Mouse (Mus musculus) thymus, adult 2 months (tissue): ENCODE measurements around the gene Lin54. TPM values are rescaled to one million over a fixed set of nuclear protein-coding genes. Genes with fewer than 3 reads are reported as not detected.

ENCODE experiments used
- DNase-seq: peaks from one replicate; pipeline ENCODE4 v3.0.0; 2021
- H3K27ac ChIP-seq: fragments of 200-500 bp; 2 replicates; pipeline ENCODE4 v1.5.1; 2012; ENCODE audit warnings: low read length, control low read depth; ENCODE audit not compliant: control insufficient read depth, insufficient read depth
- H3K27me3 ChIP-seq: fragments of 200-500 bp; 2 replicates; pipeline ENCODE4 v1.6.1; 2012; ENCODE audit warnings: mild to moderate bottlenecking, low read length, moderate library complexity, mixed read lengths; ENCODE audit not compliant: control insufficient read depth, insufficient read depth
- H3K36me3 ChIP-seq: fragments of 200-500 bp; 2 replicates; pipeline ENCODE4 v1.6.1; 2012; ENCODE audit warnings: mild to moderate bottlenecking, low read length, moderate library complexity; ENCODE audit not compliant: control insufficient read depth, insufficient read depth
- H3K4me1 ChIP-seq: fragments of 200-500 bp; replicated peaks from 2 replicates; pipeline ENCODE4 v1.6.1; 2012; ENCODE audit warnings: low read length; ENCODE audit not compliant: control insufficient read depth, insufficient read depth
- H3K4me3 ChIP-seq: fragments of 200-500 bp; 2 replicates; pipeline ENCODE4 v1.5.1; 2012; ENCODE audit warnings: mild to moderate bottlenecking, low read length, control low read depth, moderate library complexity; ENCODE audit not compliant: control insufficient read depth, insufficient read depth
- CTCF ChIP-seq: fragments of 200-500 bp; IDR thresholded peaks from 2 replicates; pipeline ENCODE4 v1.5.1; 2012; ENCODE audit warnings: mild to moderate bottlenecking, control low read depth, low read length, moderate library complexity, borderline replicate concordance; ENCODE audit not compliant: control insufficient read depth, poor library complexity, insufficient read depth; ENCODE audit errors: extremely low read depth
- POLR2A ChIP-seq: fragments of 200-500 bp; IDR thresholded peaks from 2 replicates; pipeline ENCODE4 v1.6.1; 2012; ENCODE audit warnings: mild to moderate bottlenecking, low read length, control low read depth, moderate library complexity; ENCODE audit not compliant: control insufficient read depth, poor library complexity, insufficient read depth; ENCODE audit errors: extremely low read depth
- WGBS: fragments of 180-500 bp; shearing (Covaris S2); methylation state at CpG from one replicate; pipeline ENCODE4 v1.1.7; 2018; 5-methylcytosine and 5-hydroxymethylcytosine counted together
- polyA plus RNA-seq: library from polyadenylated mRNA; depleted of rRNA; stranded (reverse); fragments of >200 nt; gene quantifications from 2 replicates; pipeline ENCODE4 v1.2.3, GENCODE M21; 2012

The Lin54 gene
- polyA plus RNA-seq, 1 experiment, result 12.7 TPM

DNA sequence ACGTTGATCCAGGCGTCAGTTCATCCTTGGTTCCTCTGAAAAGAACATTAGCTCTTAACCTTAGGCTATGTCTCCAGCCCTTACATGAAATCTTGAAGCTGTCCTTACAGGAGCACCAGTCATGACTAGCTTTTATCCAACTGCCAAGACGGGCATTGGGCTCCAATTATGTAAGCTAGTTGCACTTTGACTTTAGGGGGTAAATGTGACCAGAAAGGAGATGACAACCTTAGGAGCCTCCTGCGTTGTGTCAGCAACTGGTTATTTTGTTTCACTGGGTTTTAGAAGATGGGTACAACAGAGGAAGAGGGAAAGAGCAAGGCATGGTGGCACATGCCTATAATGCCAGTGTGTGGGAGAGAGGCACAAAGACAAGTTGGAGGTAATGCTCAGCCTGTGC is 81.6 kb downstream of the Lin54 start:
- peaks cover 15% of the 10 kb centered on the region for H3K36me3 ChIP-seq
- H3K4me3 ChIP-seq, result no peak overlapping the region
- H3K4me1 ChIP-seq, result peaks cover 5% of the 10 kb centered on the region; the same call in 1 of the 2 replicates
- WGBS, result 92% methylated on average over 4 of the region's 4 CpGs
- no peak for DNase-seq
- no peak for TF ChIP-seq CTCF
- TF ChIP-seq POLR2A, result no peak
- no peak overlapping the region for H3K27ac ChIP-seq
- no peaks in the 10 kb centered on the region for H3K27me3 ChIP-seq

DNA sequence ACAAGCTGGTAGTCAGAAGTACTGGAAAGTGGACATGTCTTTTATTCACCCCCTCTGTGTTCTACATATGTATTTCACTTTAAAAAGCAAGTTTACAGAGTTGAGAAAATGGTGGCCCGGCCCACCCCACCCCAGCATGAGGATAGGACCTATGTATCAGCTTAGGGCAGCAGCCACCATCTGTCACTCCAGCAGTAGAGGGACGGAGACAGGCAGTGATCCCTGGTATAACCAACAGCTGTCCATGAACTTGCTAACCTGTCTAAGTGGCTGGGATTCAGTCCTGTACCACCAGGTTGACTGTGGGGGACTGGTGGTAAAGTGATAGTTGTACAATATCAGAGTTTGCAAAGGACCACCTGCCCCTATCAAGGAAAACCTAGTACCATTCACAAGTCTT is 82.4 kb downstream of the Lin54 start:
- no peak for TF ChIP-seq CTCF
- TF ChIP-seq POLR2A, result no peak
- WGBS, result 97% methylated on average over 2 of the region's 2 CpGs
- peaks cover 15% of the 10 kb centered on the region for H3K36me3 ChIP-seq
- H3K4me1 ChIP-seq, result peaks cover 5% of the 10 kb centered on the region; the same call in 1 of the 2 replicates
- no peak for DNase-seq
- no peak overlapping the region for H3K27ac ChIP-seq
- H3K4me3 ChIP-seq, result no peak overlapping the region
- H3K27me3 ChIP-seq, result no peaks in the 10 kb centered on the region

DNA sequence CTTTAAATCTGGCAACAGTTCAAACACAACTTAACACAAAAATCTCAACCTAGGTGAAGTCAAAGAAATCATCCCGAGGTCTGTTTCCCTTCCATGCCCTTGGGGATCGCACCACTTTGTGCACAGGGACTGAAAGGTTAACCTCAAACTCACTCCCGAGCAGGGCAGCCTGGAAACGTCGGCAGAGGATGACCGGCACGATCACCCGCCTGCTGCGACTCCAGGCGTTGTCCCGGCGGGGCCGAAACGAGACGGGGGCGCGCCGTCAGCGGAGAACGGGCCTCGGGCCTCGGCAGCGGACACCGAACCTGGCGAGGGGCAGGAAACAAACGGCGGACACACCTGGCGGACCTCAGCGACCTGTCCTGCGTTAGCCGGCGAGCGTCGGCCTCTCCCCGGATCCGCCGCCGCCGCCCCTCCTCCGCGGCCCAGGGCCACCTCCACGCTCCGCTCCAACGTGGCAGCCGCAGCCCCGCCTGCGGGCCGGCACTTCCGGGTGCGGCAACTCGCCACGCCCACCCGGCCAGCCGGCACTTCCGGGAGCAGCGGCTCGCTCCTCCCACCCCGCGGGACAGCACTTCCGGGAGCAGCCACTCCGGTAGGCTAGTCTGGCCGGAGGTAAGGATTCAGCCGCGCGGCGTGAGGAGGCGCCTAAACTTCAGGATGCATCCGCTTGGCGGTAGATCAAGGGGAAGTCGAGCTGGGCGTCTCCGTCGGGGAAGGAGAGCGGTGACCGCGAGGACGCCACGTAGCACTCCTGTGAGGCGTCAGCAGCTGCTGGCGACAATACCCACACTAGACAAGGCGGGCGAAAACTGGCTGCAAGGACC is 84.5 kb downstream of the Lin54 start, which contains the start of gene Sec31a:
Gene Sec31a (minus strand): TSS at position 474 of the 830 bp plus-strand sequence.
- TF ChIP-seq CTCF, result peak; percentile 70
- peak; percentile 96 for TF ChIP-seq POLR2A
- peaks cover 5% of the 10 kb centered on the region; the same call in 1 of the 2 replicates for H3K4me1 ChIP-seq
- peaks cover 10% of the 10 kb centered on the region for H3K36me3 ChIP-seq
- under 1% methylated on average over 82 of the region's 82 CpGs for WGBS
- H3K27me3 ChIP-seq, result no peaks in the 10 kb centered on the region
- DNase-seq, result peak; percentile 97
- peak within 1 kb of the TSS; percentile 45; the same call in 1 of the 2 replicates for H3K27ac ChIP-seq
- H3K4me3 ChIP-seq, result peak within 1 kb of the TSS; percentile 92

DNA sequence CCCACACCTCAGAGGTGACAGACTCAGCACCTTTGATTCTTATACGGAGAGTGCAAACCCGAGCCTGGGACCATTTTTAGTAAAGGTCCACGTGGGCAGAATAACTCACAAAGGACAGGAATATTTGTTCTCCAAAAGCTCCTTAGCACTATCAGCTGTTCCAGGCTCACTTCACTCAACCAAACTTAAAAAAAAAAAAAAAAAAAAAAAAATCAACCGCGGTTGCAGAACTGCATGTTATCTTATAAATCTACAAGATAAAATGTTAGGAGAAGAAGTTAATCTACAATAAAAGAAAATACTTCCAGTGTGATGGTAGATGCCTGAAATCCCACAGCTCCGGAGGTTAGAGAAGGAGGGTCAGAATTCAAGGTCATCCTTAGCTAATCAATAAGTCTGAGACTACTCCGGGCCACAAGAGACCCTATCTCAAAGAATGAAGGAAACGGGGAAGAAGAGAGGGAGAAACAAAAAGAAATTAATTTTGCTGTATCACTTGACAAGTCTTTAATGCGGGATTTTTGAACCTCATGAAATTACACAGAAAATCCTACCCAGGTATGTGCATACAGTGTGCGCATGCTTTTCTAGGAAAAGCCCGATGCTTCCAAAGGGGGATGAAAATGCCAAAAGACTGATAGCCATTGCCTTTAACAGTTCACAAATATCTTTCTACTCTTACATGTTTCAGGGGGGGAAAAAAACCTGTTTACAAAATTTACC is 85.8 kb downstream of the Lin54 start:
- TF ChIP-seq CTCF, result no peak
- no peak for TF ChIP-seq POLR2A
- no peak for DNase-seq
- H3K27me3 ChIP-seq, result no peaks in the 10 kb centered on the region
- 47% methylated on average over 11 of the region's 11 CpGs for WGBS
- peaks cover 5% of the 10 kb centered on the region; the same call in 1 of the 2 replicates for H3K4me1 ChIP-seq
- H3K4me3 ChIP-seq, result no peak overlapping the region
- H3K36me3 ChIP-seq, result no peaks in the 10 kb centered on the region; the same call in 1 of the 2 replicates
- H3K27ac ChIP-seq, result no peak overlapping the region

DNA sequence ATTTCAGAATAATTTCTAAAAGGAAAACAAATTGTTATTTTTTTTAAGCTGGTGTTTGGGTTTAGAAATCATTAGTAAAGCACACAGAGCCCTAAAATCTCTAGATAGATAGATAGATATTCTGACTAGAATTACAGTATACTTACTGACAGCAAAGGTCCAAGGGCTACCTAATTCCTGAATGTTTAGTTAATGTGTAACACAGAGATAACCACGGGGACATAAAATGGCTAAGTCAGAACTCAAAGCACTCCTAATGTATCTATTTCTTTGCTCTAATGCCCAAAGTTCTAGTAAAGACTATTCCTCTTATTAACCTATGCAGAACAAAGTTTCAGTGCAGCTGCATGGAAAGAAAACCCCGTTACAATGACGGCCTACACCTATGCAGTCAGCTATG is 87.6 kb downstream of the Lin54 start:
- no peaks in the 10 kb centered on the region for H3K27me3 ChIP-seq
- peaks cover 5% of the 10 kb centered on the region; the same call in 1 of the 2 replicates for H3K4me1 ChIP-seq
- no peaks in the 10 kb centered on the region for H3K36me3 ChIP-seq
- DNase-seq, result no peak
- TF ChIP-seq CTCF (no peak), POLR2A (no peak)
- WGBS, result 90% methylated on average over 3 of the region's 3 CpGs
- no peak overlapping the region for H3K27ac ChIP-seq
- H3K4me3 ChIP-seq, result no peak overlapping the region

DNA sequence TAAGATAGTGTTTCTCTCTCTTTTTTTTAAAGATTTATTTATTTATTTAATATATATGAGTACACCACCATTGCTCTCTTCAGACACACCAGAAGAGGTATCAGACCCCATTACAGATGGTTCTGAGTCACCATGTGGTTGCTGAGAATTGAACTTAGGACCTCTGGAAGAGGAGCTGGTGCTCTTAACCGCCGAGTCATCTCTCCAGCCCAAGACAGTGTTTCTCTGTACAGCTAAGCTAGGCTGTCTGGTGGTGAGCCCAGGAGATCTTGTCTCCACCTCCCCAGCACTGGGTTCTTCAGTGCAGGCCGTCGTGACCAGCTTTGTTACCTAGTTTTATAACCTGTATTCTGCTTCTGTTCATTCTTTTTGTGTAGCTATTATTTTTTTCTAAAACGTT is 90.2 kb downstream of the Lin54 start:
- no peak for DNase-seq
- H3K4me3 ChIP-seq, result no peak overlapping the region
- no peak overlapping the region for H3K27ac ChIP-seq
- WGBS, result 89% methylated on average over 5 of the region's 5 CpGs
- peaks cover 8% of the 10 kb centered on the region; the same call in 1 of the 2 replicates for H3K36me3 ChIP-seq
- H3K4me1 ChIP-seq, result peaks cover 3% of the 10 kb centered on the region; the same call in 1 of the 2 replicates
- no peak for TF ChIP-seq CTCF
- no peak for TF ChIP-seq POLR2A
- H3K27me3 ChIP-seq, result no peaks in the 10 kb centered on the region
